Mouse (Mus musculus): ENCODE results near the gene Ezr.

- TF ChIP-seq CTCF (IDR thresholded peaks at IDR 0.05; ENCODE audit: low read depth): no peak
- no peak for TF ChIP-seq EP300 (optimal IDR thresholded peaks at IDR 0.05)
Observed at GRCm38 (mm10) chr17:6804111-6804510, 21.5 kb upstream of the Ezr start.

Measured in stomach, postnatal 0 days (tissue).